Mouse (Mus musculus): ENCODE results near the gene Adgrb2.

DNA sequence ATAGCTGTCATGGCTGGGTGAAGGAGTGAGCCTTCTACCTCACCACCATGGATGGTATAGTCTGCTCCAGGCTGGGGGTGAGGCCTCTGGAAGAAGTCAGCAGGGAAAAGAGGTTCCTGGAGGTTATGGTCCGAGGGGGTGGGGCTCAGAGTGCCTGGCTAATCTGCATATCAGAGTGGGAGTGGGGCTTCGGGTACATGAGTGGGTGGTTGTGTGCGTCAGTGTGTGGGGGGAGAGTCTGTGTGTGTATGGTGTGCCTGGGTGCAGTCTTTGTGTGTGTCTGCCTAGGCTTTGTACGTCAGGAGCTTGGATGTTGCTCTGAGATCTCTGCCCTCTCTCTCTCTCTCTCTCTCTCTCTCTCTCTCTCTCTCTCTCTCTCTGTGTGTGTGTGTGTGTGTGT lies 5.7 kb upstream of the Adgrb2 start:
- TF ChIP-seq CTCF (IDR thresholded peaks at IDR 0.05; ENCODE audit: extremely low read depth, insufficient read length, insufficient replicate concordance, low read depth, low read length) (no peak), POLR2A (IDR thresholded peaks at IDR 0.05; ENCODE audit: low read depth, low read length) (no peak)

All from small intestine, adult 2 months (tissue).